Mouse (Mus musculus) forebrain, postnatal 0 days (tissue): Measurements from ENCODE around the gene Gstt2. TPM values are rescaled to one million over a fixed set of nuclear protein-coding genes. Genes with fewer than 3 reads are reported as not detected.

Experiments used
- ATAC-seq: fragments of 200-750 bp; cut with Nextera tagmentation; 2 replicates; pipeline ENCODE4 v1.8.0; 2017; ENCODE audit warnings: mild to moderate bottlenecking, moderate library complexity
- DNase-seq: peaks from one replicate; pipeline ENCODE4 v3.0.0-alpha.2; 2015
- H3K27ac ChIP-seq: fragments of 300-500 bp; sonication (generic); 2 replicates; pipeline ENCODE4 v1.5.1; 2014; ENCODE audit warnings: low read depth, mild to moderate bottlenecking, antibody characterized with exemption, low read length, moderate library complexity, mixed read lengths
- H3K27me3 ChIP-seq: fragments of 300-500 bp; sonication (generic); 2 replicates; pipeline ENCODE4 v1.6.1; 2014; ENCODE audit warnings: mild to moderate bottlenecking, low read length, mixed read lengths; ENCODE audit not compliant: insufficient read depth
- H3K36me3 ChIP-seq: fragments of 300-500 bp; sonication (generic); 2 replicates; pipeline ENCODE4 v1.6.1; 2014; ENCODE audit warnings: mild to moderate bottlenecking, moderate library complexity; ENCODE audit not compliant: insufficient read depth
- H3K4me1 ChIP-seq: fragments of 300-500 bp; sonication (generic); 2 replicates; pipeline ENCODE4 v1.6.1; 2014; ENCODE audit warnings: antibody characterized with exemption; ENCODE audit not compliant: insufficient read depth
- H3K4me2 ChIP-seq: fragments of 300-500 bp; sonication (generic); 2 replicates; pipeline ENCODE4 v1.6.1; 2014; ENCODE audit warnings: low read depth, mild to moderate bottlenecking, moderate library complexity
- H3K4me3 ChIP-seq: fragments of 300-500 bp; sonication (generic); 2 replicates; pipeline ENCODE4 v1.5.1; 2014; ENCODE audit warnings: low read depth, low read length, mixed read lengths
- H3K9ac ChIP-seq: fragments of 300-500 bp; sonication (generic); 2 replicates; pipeline ENCODE4 v1.6.1; 2014; ENCODE audit warnings: mild to moderate bottlenecking
- H3K9me3 ChIP-seq: fragments of 300-500 bp; sonication (generic); 2 replicates; pipeline ENCODE4 v1.6.1; 2016; ENCODE audit warnings: low read length
- CTCF ChIP-seq: sonication (generic); IDR thresholded peaks from 2 replicates; pipeline ENCODE4 v1.5.1; 2016; ENCODE audit warnings: antibody characterized with exemption, control low read depth, low read depth
- WGBS: fragments of 180-500 bp; shearing (Covaris S2); extraction: QIAGEN DNeasy Blood & Tissue Kit; methylation state at CpG from one replicate; pipeline ENCODE4 v1.1.7; 2014; 5-methylcytosine and 5-hydroxymethylcytosine counted together
- polyA plus RNA-seq: library from polyadenylated mRNA; unstranded; fragments of >200 nt; fragmentation: Nextera tagmentation; extraction: Ambion mirVana; gene quantifications from 2 replicates; pipeline ENCODE4 v1.2.1, GENCODE M21; 2015
- total RNA-seq: library from RNA; depleted of rRNA; stranded (reverse); fragments of >200 nt; gene quantifications from 2 replicates; pipeline ENCODE4 v1.2.3, GENCODE M21; 2014

The Gstt2 gene
- total and polyA plus RNA-seq, 2 experiments from 2014 or later, result 5.1 to 7.4 TPM

GRCm38 (mm10) chr10:75880351-75880750, 43.1 kb upstream of the Gstt2 start:
- ATAC-seq (no peak), DNase-seq (no peak)
- H3K27ac ChIP-seq, result no peak overlapping the region
- no peak overlapping the region for H3K4me2 ChIP-seq
- 90% methylated on average over 10 of the region's 10 CpGs for WGBS
- H3K27me3 ChIP-seq, result no peaks in the 10 kb centered on the region
- no peak for TF ChIP-seq CTCF
- H3K9ac ChIP-seq, result no peak overlapping the region
- H3K36me3 ChIP-seq, result no peaks in the 10 kb centered on the region
- H3K4me1 ChIP-seq, result no peaks in the 10 kb centered on the region
- no peak overlapping the region for H3K4me3 ChIP-seq
- H3K9me3 ChIP-seq, result no peaks in the 10 kb centered on the region

DNA sequence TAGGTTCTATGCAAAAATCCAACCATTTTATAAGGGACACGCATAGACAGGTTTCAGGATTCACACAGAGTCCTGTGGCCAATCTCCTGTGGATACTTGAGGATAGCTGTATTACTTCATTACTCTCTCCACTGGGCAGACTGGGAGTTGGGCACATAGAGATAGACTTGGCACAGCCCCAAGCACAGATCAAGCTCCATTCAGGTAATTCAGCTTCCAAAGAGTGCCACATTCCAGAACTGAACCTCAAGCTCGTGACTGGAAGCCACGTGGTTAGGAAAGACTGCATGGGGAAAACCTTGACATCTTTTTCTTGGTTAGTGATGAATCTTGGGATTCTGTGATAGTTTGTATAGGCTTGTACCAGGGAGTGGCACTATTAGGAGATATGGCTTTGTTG, 41.6 kb upstream of the Gstt2 start:
- no peak for TF ChIP-seq CTCF
- H3K9ac ChIP-seq, result no peak overlapping the region

DNA sequence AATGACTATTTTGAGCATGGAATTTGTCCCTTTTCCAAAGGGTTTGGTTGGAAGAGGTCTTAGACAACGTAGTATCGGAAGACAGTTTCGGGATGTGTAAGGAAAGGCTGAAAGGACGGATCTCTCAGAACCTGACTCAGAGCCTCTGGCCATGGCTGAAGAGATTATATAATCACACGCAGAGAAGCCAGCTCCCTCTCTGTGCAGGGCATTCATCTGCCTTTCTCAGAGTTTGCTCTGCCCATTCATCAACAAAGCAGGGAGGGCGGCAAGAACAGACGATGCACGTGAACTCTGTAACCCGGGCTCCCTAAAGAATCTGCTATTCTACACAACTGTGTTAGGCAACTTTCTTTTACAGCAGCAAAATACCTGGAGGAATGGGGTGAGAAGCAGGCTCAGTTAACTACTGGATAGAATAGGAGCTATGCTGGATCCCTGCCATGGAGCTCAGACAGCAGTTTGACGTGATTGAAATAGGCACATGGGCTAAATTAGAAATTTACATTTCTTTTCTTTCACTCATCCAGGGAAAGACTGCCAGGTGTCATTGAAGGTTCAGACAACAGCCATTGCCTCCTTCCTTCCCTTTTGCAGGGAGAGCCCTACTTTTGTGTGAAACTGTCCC, 36.4 kb upstream of the Gstt2 start:
- H3K36me3 ChIP-seq, result no peaks in the 10 kb centered on the region
- DNase-seq (peak; percentile 36), ATAC-seq (no peak)
- no peak for TF ChIP-seq CTCF
- peak overlapping the region; percentile 45 for H3K9ac ChIP-seq
- H3K4me2 ChIP-seq, result peak overlapping the region; percentile 58
- 4% methylated on average over 10 of the region's 10 CpGs for WGBS
- H3K27me3 ChIP-seq, result no peaks in the 10 kb centered on the region
- peak overlapping the region; percentile 28 for H3K4me3 ChIP-seq
- no peaks in the 10 kb centered on the region for H3K9me3 ChIP-seq
- H3K27ac ChIP-seq, result peak overlapping the region; percentile 69
- H3K4me1 ChIP-seq, result peaks cover 13% of the 10 kb centered on the region

More for the DNA sequence above, 41.6 kb upstream of the Gstt2 start:
- Histone ChIP-seq H3K27me3 (no peaks in the 10 kb centered on the region), H3K4me2 (no peak overlapping the region), H3K27ac (no peak overlapping the region), H3K9me3 (no peaks in the 10 kb centered on the region), H3K36me3 (no peaks in the 10 kb centered on the region), H3K4me1 (peaks cover under 1% of the 10 kb centered on the region; the same call in 1 of the 2 replicates), H3K4me3 (no peak overlapping the region)
- 68% methylated on average over 3 of the region's 3 CpGs for WGBS
- DNase-seq (no peak), ATAC-seq (no peak)

DNA sequence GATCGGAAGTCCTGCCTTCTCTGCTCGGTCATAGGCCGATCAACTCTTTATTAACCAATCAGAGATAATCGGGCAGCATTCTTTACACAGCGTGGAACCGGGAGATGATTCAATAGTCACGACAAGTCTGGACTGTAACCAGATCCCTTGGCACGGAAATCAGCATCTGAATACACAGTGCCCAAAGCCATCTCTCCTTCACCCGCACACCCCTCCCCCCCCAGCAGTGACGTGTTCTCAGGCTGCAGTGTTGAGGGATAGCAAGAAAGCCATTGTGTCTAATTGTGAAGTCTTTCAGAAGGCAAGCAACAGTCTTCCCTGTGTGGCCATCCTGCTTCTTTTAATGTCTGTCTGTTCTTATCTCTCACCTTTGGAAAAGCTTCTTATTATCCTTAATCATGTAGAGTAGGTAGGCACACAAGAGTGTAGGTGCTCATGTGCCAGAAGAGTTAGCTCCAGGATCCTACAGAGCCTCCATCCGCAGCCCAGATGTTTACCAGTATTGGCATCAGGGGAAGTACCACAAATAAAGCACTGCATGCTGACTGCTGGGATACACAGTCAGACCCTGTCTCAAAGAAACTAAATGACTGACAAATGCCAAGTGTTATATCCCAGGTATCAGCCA, 35.8 kb upstream of the Gstt2 start:
- peak; percentile 98 for ATAC-seq
- H3K36me3 ChIP-seq, result no peaks in the 10 kb centered on the region
- H3K9me3 ChIP-seq, result no peaks in the 10 kb centered on the region
- H3K27me3 ChIP-seq, result no peaks in the 10 kb centered on the region
- WGBS, result under 1% methylated on average over 11 of the region's 11 CpGs
- TF ChIP-seq CTCF, result no peak
- peak overlapping the region; percentile 58 for H3K4me2 ChIP-seq
- peak; percentile 93 for DNase-seq
- peak overlapping the region; percentile 45 for H3K9ac ChIP-seq
- peak overlapping the region; percentile 28 for H3K4me3 ChIP-seq
- peaks cover 13% of the 10 kb centered on the region for H3K4me1 ChIP-seq
- peak overlapping the region; percentile 69 for H3K27ac ChIP-seq

- Histone ChIP-seq H3K27me3 (no peaks in the 10 kb centered on the region), H3K4me1 (peaks cover 13% of the 10 kb centered on the region), H3K4me3 (peak overlapping the region; percentile 28), H3K27ac (peak overlapping the region; percentile 55), H3K9me3 (no peaks in the 10 kb centered on the region), H3K9ac (peak overlapping the region; percentile 45), H3K4me2 (peak overlapping the region; percentile 58), H3K36me3 (no peaks in the 10 kb centered on the region)
- no peak for ATAC-seq
- 35% methylated on average over 10 of the region's 10 CpGs for WGBS
- no peak for DNase-seq
- no peak for TF ChIP-seq CTCF
Observed at GRCm38 (mm10) chr10:75872025-75872914, 35.0 kb upstream of the Gstt2 start.

GRCm38 (mm10) chr10:75861587-75861986, 24.4 kb upstream of the Gstt2 start:
- DNase-seq (no peak), ATAC-seq (no peak)
- H3K27me3 ChIP-seq, result no peaks in the 10 kb centered on the region
- no peaks in the 10 kb centered on the region for H3K9me3 ChIP-seq
- WGBS, result 80% methylated on average over 5 of the region's 5 CpGs
- TF ChIP-seq CTCF, result no peak
- H3K9ac ChIP-seq, result no peak overlapping the region
- H3K36me3 ChIP-seq, result peaks cover 12% of the 10 kb centered on the region
- peaks cover 11% of the 10 kb centered on the region for H3K4me1 ChIP-seq
- H3K4me3 ChIP-seq, result no peak overlapping the region
- H3K4me2 ChIP-seq, result no peak overlapping the region
- H3K27ac ChIP-seq, result no peak overlapping the region
